Mouse (Mus musculus) cortical plate, adult 2 months (tissue): ENCODE measurements around the gene Mkrn1. TPM values are rescaled to one million over a fixed set of nuclear protein-coding genes. Genes with fewer than 3 reads are reported as not detected.

ENCODE experiments used
- H3K27ac ChIP-seq: fragments of 200-500 bp; 2 replicates; pipeline ENCODE4 v1.5.1; 2012; ENCODE audit warnings: low read length, control low read depth, inconsistent platforms; ENCODE audit not compliant: insufficient read depth
- H3K4me1 ChIP-seq: fragments of 200-500 bp; 2 replicates; pipeline ENCODE4 v1.6.1; 2011; ENCODE audit warnings: low read length; ENCODE audit not compliant: control insufficient read depth, insufficient read depth
- H3K4me3 ChIP-seq: fragments of 200-500 bp; 2 replicates; pipeline ENCODE4 v1.5.1; 2011; ENCODE audit warnings: mild to moderate bottlenecking, low read length, control low read depth; ENCODE audit not compliant: insufficient read depth
- CTCF ChIP-seq: fragments of 200-500 bp; IDR thresholded peaks from 2 replicates; pipeline ENCODE4 v1.5.1; 2011; ENCODE audit warnings: mild to moderate bottlenecking, control low read depth, low read length; ENCODE audit not compliant: insufficient read depth; ENCODE audit errors: extremely low read depth
- POLR2A ChIP-seq: fragments of 200-500 bp; IDR thresholded peaks from 2 replicates; pipeline ENCODE4 v1.6.1; 2011; ENCODE audit warnings: mild to moderate bottlenecking, low read length, control low read depth; ENCODE audit not compliant: insufficient read depth; ENCODE audit errors: extremely low read depth
- polyA plus RNA-seq: library from polyadenylated mRNA; depleted of rRNA; stranded (reverse); fragments of >200 nt; gene quantifications from 2 replicates; pipeline ENCODE4 v1.2.3, GENCODE M21; 2012

Mkrn1 gene
- polyA plus RNA-seq, 1 experiment = 105 TPM

DNA sequence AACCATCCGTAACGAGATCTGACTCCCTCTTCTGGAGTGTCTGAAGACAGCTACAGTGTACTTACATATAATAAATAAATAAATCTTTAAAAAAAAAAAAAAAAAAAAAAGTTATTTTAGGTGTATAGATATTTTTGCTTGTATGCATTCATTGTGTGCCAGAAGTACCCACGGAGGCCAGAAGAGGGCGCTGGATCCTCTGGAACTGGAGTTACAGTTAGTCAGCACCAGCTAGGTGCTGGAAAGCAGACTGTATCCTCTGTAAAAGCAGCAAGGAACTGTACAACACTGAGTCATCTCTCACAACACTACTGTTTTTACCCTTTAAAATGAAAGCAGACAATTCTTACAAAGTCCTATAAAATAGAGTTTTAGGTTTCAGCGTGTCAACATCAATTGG lies 4.5 kb downstream of the Mkrn1 start:
- Histone ChIP-seq H3K4me1 (peaks cover 3% of the 10 kb centered on the region; the same call in 1 of the 2 replicates), H3K4me3 (no peak overlapping the region), H3K27ac (no peak overlapping the region)
- TF ChIP-seq POLR2A (no peak), CTCF (peak; percentile 62)

DNA sequence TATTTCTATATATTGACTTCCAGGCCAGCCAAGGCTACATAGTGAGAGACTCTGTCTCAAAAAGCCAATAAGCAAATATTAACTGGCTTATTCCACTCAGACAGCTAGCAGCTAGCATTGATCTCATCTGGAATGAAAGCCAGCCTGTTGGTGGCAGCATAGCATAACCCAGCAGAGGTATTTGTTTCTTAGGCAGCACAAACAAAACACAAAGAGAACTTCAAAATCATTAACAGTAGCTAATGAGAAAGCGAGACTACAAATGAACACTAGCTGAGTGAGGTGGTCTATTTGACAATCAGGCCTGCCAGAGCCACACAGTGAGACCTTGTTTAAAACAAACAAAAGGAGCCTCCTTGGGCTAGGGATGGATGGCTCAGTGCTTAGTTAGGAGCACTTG lies 6.2 kb downstream of the Mkrn1 start:
- H3K27ac ChIP-seq = no peak overlapping the region
- peaks cover 3% of the 10 kb centered on the region; the same call in 1 of the 2 replicates for H3K4me1 ChIP-seq
- TF ChIP-seq POLR2A (no peak), CTCF (peak; percentile 32; the same call in 1 of the 2 replicates)
- H3K4me3 ChIP-seq = no peak overlapping the region

DNA sequence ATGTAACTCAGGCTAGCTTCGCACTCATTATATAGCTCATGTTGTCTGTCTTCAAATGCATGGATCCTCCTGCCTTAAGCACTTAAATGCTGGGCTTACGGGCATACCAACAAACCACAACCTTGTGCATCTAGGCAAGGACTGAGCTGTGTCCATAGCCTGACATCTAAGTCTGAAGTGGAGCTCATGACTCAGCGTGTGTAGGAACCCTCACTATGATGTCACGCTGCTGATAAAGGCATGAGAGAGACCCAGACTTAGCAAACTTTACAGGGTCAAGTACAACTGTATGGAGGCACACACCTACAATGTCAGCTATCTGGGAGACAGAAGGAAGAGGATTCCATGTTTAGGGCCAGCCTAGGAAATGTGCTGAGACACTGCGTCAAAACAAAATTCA lies 13.8 kb downstream of the Mkrn1 start:
- no peak overlapping the region for H3K4me3 ChIP-seq
- TF ChIP-seq POLR2A (no peak), CTCF (no peak)

DNA sequence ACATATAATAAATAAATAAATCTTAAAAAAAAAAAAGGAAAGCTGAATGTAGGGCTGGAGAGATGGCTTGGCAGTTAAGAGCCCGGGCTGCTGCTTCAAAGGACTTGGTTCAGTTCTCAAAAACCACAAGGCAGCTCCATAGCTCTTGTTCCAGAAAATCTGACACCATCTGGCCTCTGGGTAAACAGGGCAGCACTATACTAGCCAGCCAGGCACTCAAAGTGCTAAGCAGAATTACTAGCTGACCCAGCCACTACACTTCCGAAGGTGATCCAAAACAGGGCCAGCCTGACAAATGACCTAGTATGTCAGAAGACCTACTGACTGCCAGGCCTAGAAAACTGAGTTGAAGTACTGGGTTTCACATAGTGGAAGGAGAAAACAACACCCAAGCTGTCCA lies 17.1 kb downstream of the Mkrn1 start:
- Histone ChIP-seq H3K4me1 (no peaks in the 10 kb centered on the region), H3K4me3 (no peak overlapping the region), H3K27ac (no peak overlapping the region)
- TF ChIP-seq CTCF (no peak), POLR2A (no peak)

More for the DNA sequence above, 13.8 kb downstream of the Mkrn1 start:
- no peaks in the 10 kb centered on the region for H3K4me1 ChIP-seq
- H3K27ac ChIP-seq = no peak overlapping the region

DNA sequence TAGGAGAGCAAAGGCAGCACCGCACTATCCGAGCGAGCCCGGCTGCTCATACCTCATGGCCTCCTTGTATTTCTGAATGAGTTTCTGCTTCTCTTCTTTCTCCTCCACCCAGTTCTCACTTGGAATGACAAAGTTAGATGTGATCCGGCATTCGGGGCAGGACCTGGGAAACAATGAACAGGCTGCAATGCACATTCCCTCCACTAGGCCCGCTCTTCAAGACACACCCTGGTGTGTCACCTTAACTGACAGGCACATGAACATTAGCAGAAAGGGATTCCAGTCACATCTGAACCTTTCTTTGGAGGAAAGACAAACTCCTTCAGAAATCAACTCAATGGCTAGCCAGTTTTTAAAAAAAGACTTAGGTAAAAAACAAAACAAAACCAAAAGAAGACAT lies 19.9 kb downstream of the Mkrn1 start:
- TF ChIP-seq CTCF (peak; percentile 32; the same call in 1 of the 2 replicates), POLR2A (no peak)

DNA sequence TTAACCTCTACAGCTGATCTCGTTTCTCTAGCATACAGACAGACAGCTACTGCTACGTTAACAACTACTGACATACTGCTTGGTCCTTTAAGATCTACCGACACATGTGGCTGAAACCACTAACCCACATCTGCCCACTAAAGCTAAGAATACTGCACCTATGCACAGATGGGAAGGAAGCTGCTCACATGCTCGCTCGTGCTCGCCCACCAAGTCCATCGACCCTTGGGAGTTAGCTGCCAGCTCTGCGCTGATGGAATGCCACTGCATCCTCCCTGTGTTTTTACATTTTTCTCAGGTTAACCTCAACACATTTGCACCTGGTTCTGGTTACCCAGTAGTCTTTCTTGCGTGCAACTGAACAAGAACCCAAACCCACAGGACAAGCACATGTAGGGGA lies 21.9 kb downstream of the Mkrn1 start:
- H3K4me3 ChIP-seq = no peak overlapping the region
- no peak overlapping the region for H3K27ac ChIP-seq
- H3K4me1 ChIP-seq = no peaks in the 10 kb centered on the region
- TF ChIP-seq POLR2A (no peak), CTCF (no peak)

More for the DNA sequence above, 19.9 kb downstream of the Mkrn1 start:
- H3K4me3 ChIP-seq = no peak overlapping the region
- H3K27ac ChIP-seq = no peak overlapping the region
- H3K4me1 ChIP-seq = no peaks in the 10 kb centered on the region

DNA sequence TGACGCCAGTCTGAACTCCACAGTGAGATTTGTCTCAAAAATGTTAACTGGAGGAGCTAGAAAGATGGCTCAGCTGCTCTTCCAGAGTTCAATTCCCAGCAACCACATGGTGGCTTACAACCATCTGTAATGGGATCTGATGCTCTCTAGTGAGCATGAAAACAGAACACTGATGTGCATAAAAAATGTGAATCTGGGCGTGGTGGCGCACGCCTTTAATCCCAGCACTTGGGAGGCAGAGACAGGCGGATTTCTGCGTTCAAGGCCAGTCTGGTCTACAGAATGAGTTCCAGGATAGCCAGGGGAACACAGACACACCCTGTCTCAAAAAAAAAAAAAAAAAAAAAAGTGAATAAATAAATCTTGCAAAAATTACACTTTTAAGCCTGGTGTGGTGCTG lies 23.2 kb downstream of the Mkrn1 start:
- no peak overlapping the region for H3K27ac ChIP-seq

DNA sequence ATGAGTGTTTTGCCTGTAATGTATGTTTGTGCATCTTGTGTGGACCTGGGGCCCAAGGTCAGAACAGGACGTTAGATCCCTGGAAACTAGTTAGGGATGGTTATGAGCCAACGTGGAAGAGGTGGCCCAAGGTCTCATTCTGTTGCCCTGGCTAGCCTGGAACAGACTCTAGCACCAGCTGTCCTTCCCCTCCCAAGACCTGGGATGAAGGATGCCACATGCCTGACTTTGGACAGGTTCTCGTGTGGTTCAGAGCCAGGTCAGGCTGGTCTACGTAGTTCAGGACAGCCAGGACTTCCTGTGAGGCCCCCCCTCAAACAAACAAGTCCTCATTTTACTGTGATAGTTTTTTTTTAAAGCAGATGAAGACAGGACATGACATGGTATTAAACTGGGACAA lies 24.3 kb downstream of the Mkrn1 start:
- H3K4me3 ChIP-seq = no peak overlapping the region
- H3K27ac ChIP-seq = no peak overlapping the region
- TF ChIP-seq POLR2A = no peak
- no peak for TF ChIP-seq CTCF
- no peaks in the 10 kb centered on the region for H3K4me1 ChIP-seq

More for the DNA sequence above, 23.2 kb downstream of the Mkrn1 start:
- no peaks in the 10 kb centered on the region for H3K4me1 ChIP-seq
- TF ChIP-seq POLR2A = no peak
- no peak for TF ChIP-seq CTCF
- H3K4me3 ChIP-seq = no peak overlapping the region

DNA sequence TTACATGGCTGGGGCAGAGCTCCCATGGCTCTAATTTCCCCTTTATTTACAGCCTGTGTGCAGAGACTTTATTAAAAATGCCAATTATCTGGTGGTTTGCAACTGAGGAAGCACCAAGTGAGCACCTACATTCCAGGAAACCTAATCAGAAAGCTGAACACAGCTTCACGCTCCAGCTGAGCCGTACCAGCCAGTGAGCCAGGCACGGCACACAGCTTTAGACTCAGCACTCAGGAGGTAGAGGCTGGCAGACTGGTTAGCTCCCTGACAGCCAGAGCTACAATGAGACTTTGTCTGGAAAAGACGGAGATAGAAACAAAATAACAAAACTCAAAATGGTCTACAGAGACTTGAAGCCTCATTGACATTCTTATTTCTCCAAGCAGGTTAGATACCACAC lies 24.8 kb downstream of the Mkrn1 start:
- TF ChIP-seq CTCF (no peak), POLR2A (no peak)
- Histone ChIP-seq H3K27ac (no peak overlapping the region), H3K4me3 (no peak overlapping the region), H3K4me1 (no peaks in the 10 kb centered on the region)

DNA sequence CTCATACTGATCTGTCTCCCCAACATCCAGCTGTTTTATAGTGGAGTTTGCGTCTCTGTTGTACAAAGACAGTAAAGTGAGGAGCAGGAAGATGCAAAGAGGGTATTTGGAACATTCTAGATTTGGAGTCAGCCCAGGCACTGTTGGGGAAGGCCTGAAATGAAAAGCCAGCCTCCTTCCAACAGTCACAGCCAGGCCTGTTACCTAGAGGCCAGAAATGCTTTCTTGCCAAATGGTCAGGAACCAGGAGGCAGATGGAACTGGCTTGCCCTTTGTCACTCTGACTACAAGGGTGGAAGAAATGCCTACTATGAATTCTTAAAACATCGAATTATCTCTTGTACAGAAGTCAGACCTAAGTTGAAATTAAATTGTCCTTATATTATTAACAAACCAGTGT lies 30.3 kb downstream of the Mkrn1 start:
- Histone ChIP-seq H3K4me3 (no peak overlapping the region), H3K4me1 (no peaks in the 10 kb centered on the region), H3K27ac (no peak overlapping the region)
- no peak for TF ChIP-seq CTCF
